In the genomic region with DNA sequence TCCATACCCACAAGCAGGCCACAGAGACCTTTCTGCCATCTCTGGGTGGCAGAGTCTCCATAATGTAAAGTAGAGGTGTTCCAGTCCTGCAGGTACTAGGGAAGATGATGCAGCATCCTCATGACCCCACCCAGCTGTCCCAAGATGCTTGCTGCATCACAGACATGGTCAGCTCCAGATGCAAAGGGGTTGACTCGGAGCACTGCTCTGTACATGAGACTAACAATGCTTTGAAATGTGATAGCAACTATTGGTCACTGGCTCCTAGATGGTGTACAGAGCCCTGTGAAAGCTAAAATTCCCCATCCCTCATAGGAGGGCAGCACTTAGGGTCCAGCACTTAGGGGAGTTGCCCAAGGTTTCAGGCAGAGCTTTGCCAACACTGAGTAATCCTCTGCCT, we compare ENCODE assay signal across 13 mouse cellular contexts. TPM values are rescaled to one million over a fixed set of nuclear protein-coding genes. Genes with fewer than 3 reads are reported as not detected.
DNase-seq lines count a peak whose midpoint lies in the region; ATAC-seq and TF ChIP-seq lines count a peak whose summit lies in the region.
"Had no signal": no experiment of that assay in that cellular context is flagged by ENCODE, and none has a peak within 500 bp of the region (broad histone marks: within the 10 kb centered on the region; RNA-seq: fewer than 3 reads in every experiment).

No protein-coding gene starts in this region.

- DNase-seq in embryonic facial prominence, embryonic 10.5 days (ENCODE audit: low spot score): no peak
- DNase-seq in kidney, adult 2 months: no peak
- DNase-seq in lung, postnatal 4 days: no peak
- DNase-seq in adrenal gland, postnatal 10 days: no peak
- DNase-seq: adrenal gland, postnatal 14 days; kidney, postnatal 10 days had no signal

- H3K4me1 ChIP-seq in embryonic facial prominence, embryonic 12.5 days: peaks cover 33% of the 10 kb centered on the region
- peaks cover 27% of the 10 kb centered on the region for H3K4me1 ChIP-seq in embryonic facial prominence, embryonic 10.5 days
- H3K4me1 ChIP-seq in kidney, adult 2 months (ENCODE audit: control insufficient read depth, insufficient read depth, low read length): peaks cover 46% of the 10 kb centered on the region
- H3K4me1 ChIP-seq in kidney, embryonic 16.5 days (ENCODE audit: insufficient read depth, low read length): peaks cover 42% of the 10 kb centered on the region
- H3K4me1 ChIP-seq in lung, embryonic 16.5 days (replicated peaks; ENCODE audit: control insufficient read depth, insufficient read depth, low read length): peaks cover 63% of the 10 kb centered on the region
- H3K4me1 ChIP-seq in stomach, embryonic 14.5 days (ENCODE audit: control insufficient read depth, insufficient read depth, low read length): peaks cover 14% of the 10 kb centered on the region

- H3K4me2 ChIP-seq in embryonic facial prominence, embryonic 12.5 days (replicated peaks): 0 out of 2 replicates have a peak overlapping the region, but pooled peaks have one; percentile 10
- no peak overlapping the region for H3K4me2 ChIP-seq in kidney, embryonic 16.5 days (replicated peaks; ENCODE audit: low read depth, low read length)
- peak overlapping the region; percentile 65 for H3K4me2 ChIP-seq in lung, embryonic 16.5 days (ENCODE audit: low read depth, low read length)
- H3K4me2 ChIP-seq in stomach, embryonic 14.5 days (replicated peaks; ENCODE audit: low read depth, low read length): peak overlapping the region; percentile 52; the same call in 1 of the 2 replicates

- no peak for ATAC-seq in embryonic facial prominence, embryonic 12.5 days (ENCODE audit: insufficient number of reproducible peaks, insufficient read depth, low FRiP score, low TSS enrichment)
- no peak for ATAC-seq in kidney, embryonic 16.5 days (ENCODE audit: low FRiP score, low TSS enrichment)
- no peak for ATAC-seq in lung, embryonic 16.5 days (ENCODE audit: low read depth)
- no peak for ATAC-seq in stomach, embryonic 14.5 days (ENCODE audit: insufficient number of reproducible peaks, insufficient read depth, low FRiP score, low read depth)
- ATAC-seq: midbrain, embryonic 13.5 days had no signal

- H3K36me3 ChIP-seq in embryonic facial prominence, embryonic 12.5 days: no peaks in the 10 kb centered on the region
- H3K36me3 ChIP-seq in embryonic facial prominence, embryonic 10.5 days (replicated peaks): no peaks in the 10 kb centered on the region
- H3K36me3 ChIP-seq in kidney, adult 2 months (ENCODE audit: control insufficient read depth, insufficient read depth, low read length): no peaks in the 10 kb centered on the region; the same call in 1 of the 2 replicates
- H3K36me3 ChIP-seq in kidney, embryonic 16.5 days (ENCODE audit: insufficient read depth, low read length): no peaks in the 10 kb centered on the region
- H3K36me3 ChIP-seq in lung, embryonic 16.5 days (ENCODE audit: control insufficient read depth, insufficient read depth, low read length): no peaks in the 10 kb centered on the region
- no peaks in the 10 kb centered on the region for H3K36me3 ChIP-seq in stomach, embryonic 14.5 days (ENCODE audit: control insufficient read depth, insufficient read depth, low read length)
- H3K36me3 ChIP-seq: midbrain, embryonic 13.5 days had no signal

- WGBS in embryonic facial prominence, embryonic 12.5 days: 42% methylated on average over 1 of the region's 1 CpGs
- WGBS in embryonic facial prominence, embryonic 10.5 days: 71% methylated on average over 1 of the region's 1 CpGs
- WGBS in kidney, adult 2 months: 72% methylated on average over 1 of the region's 1 CpGs
- 52% methylated on average over 1 of the region's 1 CpGs for WGBS in kidney, embryonic 16.5 days
- WGBS in lung, embryonic 16.5 days: 81% methylated on average over 1 of the region's 1 CpGs
- 67% methylated on average over 1 of the region's 1 CpGs for WGBS in stomach, embryonic 14.5 days

- no peaks in the 10 kb centered on the region for H3K9me3 ChIP-seq in embryonic facial prominence, embryonic 12.5 days
- H3K9me3 ChIP-seq in embryonic facial prominence, embryonic 10.5 days: no peaks in the 10 kb centered on the region
- H3K9me3 ChIP-seq in kidney, embryonic 16.5 days (ENCODE audit: low read length): no peaks in the 10 kb centered on the region
- H3K9me3 ChIP-seq in lung, embryonic 16.5 days (ENCODE audit: control insufficient read depth, low read length): no peaks in the 10 kb centered on the region
- H3K9me3 ChIP-seq in stomach, embryonic 14.5 days (ENCODE audit: control insufficient read depth, low read depth, low read length): no peaks in the 10 kb centered on the region
- H3K9me3 ChIP-seq: midbrain, embryonic 13.5 days had no signal

- no peak for TF ChIP-seq POLR2A in kidney, adult 2 months (IDR thresholded peaks at IDR 0.05; ENCODE audit: low read depth, low read length)

- no peak for TF ChIP-seq CTCF in kidney, adult 2 months (conservative IDR thresholded peaks at IDR 0.05; ENCODE audit: insufficient read depth, insufficient read length, low read depth, low read length)

- H3K27me3 ChIP-seq in embryonic facial prominence, embryonic 12.5 days: no peaks in the 10 kb centered on the region; the same call in 1 of the 2 replicates
- H3K27me3 ChIP-seq in embryonic facial prominence, embryonic 10.5 days (replicated peaks; ENCODE audit: low read depth, poor library complexity, severe bottlenecking): peaks cover 11% of the 10 kb centered on the region; the same call in 1 of the 2 replicates
- no peaks in the 10 kb centered on the region for H3K27me3 ChIP-seq in kidney, adult 2 months (replicated peaks; ENCODE audit: control insufficient read depth, insufficient read depth, low read length)
- no peaks in the 10 kb centered on the region for H3K27me3 ChIP-seq in kidney, embryonic 16.5 days (ENCODE audit: insufficient read depth, low read length)
- no peaks in the 10 kb centered on the region for H3K27me3 ChIP-seq in lung, embryonic 16.5 days (ENCODE audit: control insufficient read depth, insufficient read depth, low read depth, low read length)
- no peaks in the 10 kb centered on the region for H3K27me3 ChIP-seq in stomach, embryonic 14.5 days (ENCODE audit: control insufficient read depth, insufficient read depth, low read length)

- no peak overlapping the region for H3K4me3 ChIP-seq in embryonic facial prominence, embryonic 12.5 days
- no peak overlapping the region for H3K4me3 ChIP-seq in embryonic facial prominence, embryonic 10.5 days
- peak overlapping the region; percentile 77 for H3K4me3 ChIP-seq in kidney, adult 2 months (ENCODE audit: insufficient read depth, low read depth, low read length)
- no peak overlapping the region for H3K4me3 ChIP-seq in kidney, embryonic 16.5 days (ENCODE audit: low read length)
- H3K4me3 ChIP-seq in lung, embryonic 16.5 days (ENCODE audit: low read length): no peak overlapping the region; the same call in 1 of the 2 replicates
- H3K4me3 ChIP-seq in stomach, embryonic 14.5 days (ENCODE audit: low read depth, low read length): no peak overlapping the region
- H3K4me3 ChIP-seq: midbrain, embryonic 13.5 days had no signal

- no peak overlapping the region for H3K9ac ChIP-seq in embryonic facial prominence, embryonic 12.5 days
- no peak overlapping the region for H3K9ac ChIP-seq in kidney, embryonic 16.5 days (replicated peaks; ENCODE audit: low read length)
- peak overlapping the region; percentile 25; the same call in 1 of the 2 replicates for H3K9ac ChIP-seq in lung, embryonic 16.5 days (ENCODE audit: low read length)
- H3K9ac ChIP-seq in stomach, embryonic 14.5 days (replicated peaks; ENCODE audit: low read depth, low read length): no peak overlapping the region
- H3K9ac ChIP-seq: liver, embryonic 14.5 days; midbrain, embryonic 13.5 days had no signal

- no peak overlapping the region for H3K27ac ChIP-seq in embryonic facial prominence, embryonic 12.5 days
- H3K27ac ChIP-seq in embryonic facial prominence, embryonic 10.5 days (replicated peaks): no peak overlapping the region
- H3K27ac ChIP-seq in kidney, adult 2 months (ENCODE audit: insufficient read depth, low read depth, low read length): peak overlapping the region; percentile 99
- no peak overlapping the region for H3K27ac ChIP-seq in kidney, embryonic 16.5 days (ENCODE audit: low read length)
- peak overlapping the region; percentile 95 for H3K27ac ChIP-seq in lung, embryonic 16.5 days (ENCODE audit: low read length)
- H3K27ac ChIP-seq in stomach, embryonic 14.5 days (ENCODE audit: low read length): no peak overlapping the region
- H3K27ac ChIP-seq: hindbrain, embryonic 14.5 days; liver, embryonic 14.5 days; midbrain, embryonic 13.5 days had no signal

RNA-seq across cellular contexts. Expression of a gene that starts 2.0 kb away (rescaled TPM):
- polyA plus RNA-seq in embryonic facial prominence, embryonic 12.5 days (2016; fragmentation: Nextera tagmentation; extraction: Ambion mirVana): 29.7 and 30.9 TPM in 2 replicates
- polyA plus RNA-seq in embryonic facial prominence, embryonic 10.5 days (2016; fragmentation: Nextera tagmentation; extraction: Ambion mirVana): 15.9 and 16.0 TPM in 2 replicates
- 121 and 131 TPM in 2 replicates for polyA plus RNA-seq in kidney, adult 2 months (2012; rRNA removed)
- polyA plus RNA-seq in kidney, embryonic 16.5 days (2015; fragmentation: Nextera tagmentation; extraction: Ambion mirVana): 25.7 and 28.9 TPM in 2 replicates
- polyA plus RNA-seq in lung, embryonic 16.5 days (2015; fragmentation: Nextera tagmentation; extraction: Ambion mirVana): 32.4 and 39.8 TPM in 2 replicates
- polyA plus RNA-seq in stomach, embryonic 14.5 days (2014; fragmentation: Nextera tagmentation; extraction: Ambion mirVana): 23.7 and 25.6 TPM in 2 replicates
- total RNA-seq in adrenal gland, postnatal 10 days (2021): 10 to 100 TPM; 68.4 to 74.1 TPM

RNA-seq across cellular contexts. Expression of a gene that starts 54.4 kb away (rescaled TPM):
- 22.9 and 23.0 TPM in 2 replicates for polyA plus RNA-seq in embryonic facial prominence, embryonic 12.5 days (2016; fragmentation: Nextera tagmentation; extraction: Ambion mirVana)
- 20.1 and 20.3 TPM in 2 replicates for polyA plus RNA-seq in embryonic facial prominence, embryonic 10.5 days (2016; fragmentation: Nextera tagmentation; extraction: Ambion mirVana)
- polyA plus RNA-seq in kidney, adult 2 months (2012; rRNA removed): 31.6 and 40.3 TPM in 2 replicates
- 29.6 and 32.6 TPM in 2 replicates for polyA plus RNA-seq in kidney, embryonic 16.5 days (2015; fragmentation: Nextera tagmentation; extraction: Ambion mirVana)
- 32.3 and 36.0 TPM in 2 replicates for polyA plus RNA-seq in lung, embryonic 16.5 days (2015; fragmentation: Nextera tagmentation; extraction: Ambion mirVana)
- 24.5 and 25.1 TPM in 2 replicates for polyA plus RNA-seq in stomach, embryonic 14.5 days (2014; fragmentation: Nextera tagmentation; extraction: Ambion mirVana)
- 100 to 1,000 TPM; 108 to 183 TPM for total RNA-seq in adrenal gland, postnatal 10 days (2021)

RNA-seq across cellular contexts. Expression of a gene that starts 58.8 kb away (rescaled TPM):
- polyA plus RNA-seq in embryonic facial prominence, embryonic 12.5 days (2016; fragmentation: Nextera tagmentation; extraction: Ambion mirVana): 121 and 123 TPM in 2 replicates
- polyA plus RNA-seq in embryonic facial prominence, embryonic 10.5 days (2016; fragmentation: Nextera tagmentation; extraction: Ambion mirVana): 161 and 173 TPM in 2 replicates
- 24.6 and 25.8 TPM in 2 replicates for polyA plus RNA-seq in kidney, adult 2 months (2012; rRNA removed)
- 101 and 109 TPM in 2 replicates for polyA plus RNA-seq in kidney, embryonic 16.5 days (2015; fragmentation: Nextera tagmentation; extraction: Ambion mirVana)
- 94.6 and 95.7 TPM in 2 replicates for polyA plus RNA-seq in lung, embryonic 16.5 days (2015; fragmentation: Nextera tagmentation; extraction: Ambion mirVana)
- 90.9 and 92.7 TPM in 2 replicates for polyA plus RNA-seq in stomach, embryonic 14.5 days (2014; fragmentation: Nextera tagmentation; extraction: Ambion mirVana)
- total RNA-seq in adrenal gland, postnatal 10 days (2021): 10 to 100 TPM; 48.5 to 49.2 TPM

RNA-seq across cellular contexts. Expression of a gene that starts 59.3 kb away (rescaled TPM):
- 36.4 and 41.1 TPM in 2 replicates for polyA plus RNA-seq in embryonic facial prominence, embryonic 12.5 days (2016; fragmentation: Nextera tagmentation; extraction: Ambion mirVana)
- polyA plus RNA-seq in embryonic facial prominence, embryonic 10.5 days (2016; fragmentation: Nextera tagmentation; extraction: Ambion mirVana): 50.3 and 52.0 TPM in 2 replicates
- polyA plus RNA-seq in kidney, adult 2 months (2012; rRNA removed): 46.5 and 47.3 TPM in 2 replicates
- 35.1 and 40.3 TPM in 2 replicates for polyA plus RNA-seq in kidney, embryonic 16.5 days (2015; fragmentation: Nextera tagmentation; extraction: Ambion mirVana)
- polyA plus RNA-seq in lung, embryonic 16.5 days (2015; fragmentation: Nextera tagmentation; extraction: Ambion mirVana): 25.7 and 32.0 TPM in 2 replicates
- polyA plus RNA-seq in stomach, embryonic 14.5 days (2014; fragmentation: Nextera tagmentation; extraction: Ambion mirVana): 35.5 and 46.2 TPM in 2 replicates
- 10 to 100 TPM; 73.2 to 78.2 TPM for total RNA-seq in adrenal gland, postnatal 10 days (2021)

Comparison
In these comparisons a context has a peak if more than half of its experiments do, and no peak if none do; other contexts are left out.
1. H3K27ac ChIP-seq: peak in kidney, adult 2 months (single experiment) and lung, embryonic 16.5 days (single experiment); none in embryonic facial prominence, embryonic 12.5 days (single experiment), embryonic facial prominence, embryonic 10.5 days (single experiment), kidney, embryonic 16.5 days (single experiment) and stomach, embryonic 14.5 days (single experiment).